Mouse (Mus musculus) intestine, embryonic 15.5 days (tissue): Measurements from ENCODE around the gene Chst7. TPM values are rescaled to one million over a fixed set of nuclear protein-coding genes. Genes with fewer than 3 reads are reported as not detected.

Experiments
- ATAC-seq: fragments of 200-750 bp; cut with Nextera tagmentation; 2 replicates; pipeline ENCODE4 v1.8.0; 2017; ENCODE audit warnings: moderate TSS enrichment, moderate library complexity
- H3K27ac ChIP-seq: fragments of 300-500 bp; sonication (generic); 2 replicates; pipeline ENCODE4 v1.5.1; 2015; ENCODE audit warnings: mild to moderate bottlenecking, inconsistent platforms
- H3K27me3 ChIP-seq: fragments of 300-500 bp; sonication (generic); replicated peaks from 2 replicates; pipeline ENCODE4 v1.6.1; 2015; ENCODE audit warnings: inconsistent platforms
- H3K36me3 ChIP-seq: fragments of 300-500 bp; sonication (generic); 2 replicates; pipeline ENCODE4 v1.6.1; 2015; ENCODE audit warnings: inconsistent platforms
- H3K4me1 ChIP-seq: fragments of 300-500 bp; sonication (generic); replicated peaks from 2 replicates; pipeline ENCODE4 v1.6.1; 2015; ENCODE audit warnings: inconsistent platforms
- H3K4me2 ChIP-seq: fragments of 300-500 bp; sonication (generic); replicated peaks from 2 replicates; pipeline ENCODE4 v1.6.1; 2015; ENCODE audit warnings: mild to moderate bottlenecking, inconsistent platforms
- H3K4me3 ChIP-seq: fragments of 300-500 bp; sonication (generic); replicated peaks from 2 replicates; pipeline ENCODE4 v1.5.1; 2015; ENCODE audit warnings: inconsistent platforms
- H3K9ac ChIP-seq: fragments of 300-500 bp; sonication (generic); 2 replicates; pipeline ENCODE4 v1.6.1; 2015; ENCODE audit warnings: inconsistent platforms
- H3K9me3 ChIP-seq: fragments of 300-500 bp; sonication (generic); 2 replicates; pipeline ENCODE4 v1.6.1; 2016; ENCODE audit warnings: inconsistent platforms
- WGBS: fragments of 180-500 bp; shearing (Covaris S2); methylation state at CpG from one replicate; pipeline ENCODE4 v1.1.7; 2015; 5-methylcytosine and 5-hydroxymethylcytosine counted together
- polyA plus RNA-seq: library from polyadenylated mRNA; unstranded; fragments of >200 nt; fragmentation: Nextera tagmentation; extraction: Ambion mirVana; gene quantifications from 2 replicates; pipeline ENCODE4 v1.2.1, GENCODE M21; 2015

Gene Chst7
- 3.7 TPM in 2 replicates for polyA plus RNA-seq

GRCm38 (mm10) chrX:20059381-20059971, at the start of gene Chst7:
TSS of gene Chst7 (plus strand) at chrX:20059560.
- H3K36me3 ChIP-seq: no peaks in the 10 kb centered on the region
- H3K27ac ChIP-seq: no peak within 1 kb of the TSS
- H3K9ac ChIP-seq: no peak within 1 kb of the TSS
- peak; percentile 96 for ATAC-seq
- H3K4me2 ChIP-seq: peak within 1 kb of the TSS; percentile 83
- H3K27me3 ChIP-seq: 0 out of 2 replicates have a peak, but pooled peaks cover 6% of the 10 kb centered on the region
- H3K4me3 ChIP-seq: peak within 1 kb of the TSS; percentile 44
- WGBS: 25% methylated on average over 40 of the region's 40 CpGs
- H3K4me1 ChIP-seq: no peaks in the 10 kb centered on the region
- no peaks in the 10 kb centered on the region for H3K9me3 ChIP-seq

DNA sequence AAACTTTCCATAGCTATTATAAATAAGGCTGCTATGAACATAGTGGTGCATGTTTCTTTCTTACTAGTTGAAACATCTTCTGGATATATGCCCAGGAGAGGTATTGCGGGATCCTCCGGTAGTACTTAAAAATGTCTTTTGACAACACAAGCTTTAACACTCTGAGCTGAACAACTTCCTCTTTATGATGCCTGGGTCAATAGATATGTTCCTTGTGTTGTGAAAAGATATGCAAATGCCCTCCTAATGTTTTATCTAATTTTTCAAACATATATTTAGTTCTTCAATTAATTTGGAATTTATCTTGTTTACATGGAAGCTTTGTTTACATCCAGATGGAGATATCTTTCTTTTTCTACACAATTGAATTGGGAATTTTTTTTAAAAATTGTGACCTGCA, 47.1 kb upstream of the Chst7 start:
- H3K4me2 ChIP-seq: no peak overlapping the region
- no peak for ATAC-seq
- H3K36me3 ChIP-seq: no peaks in the 10 kb centered on the region
- H3K27me3 ChIP-seq: no peaks in the 10 kb centered on the region
- no peak overlapping the region for H3K9ac ChIP-seq
- H3K9me3 ChIP-seq: no peaks in the 10 kb centered on the region
- no peak overlapping the region for H3K4me3 ChIP-seq
- WGBS: 95% methylated on average over 2 of the region's 2 CpGs
- H3K27ac ChIP-seq: no peak overlapping the region
- H3K4me1 ChIP-seq: no peaks in the 10 kb centered on the region

DNA sequence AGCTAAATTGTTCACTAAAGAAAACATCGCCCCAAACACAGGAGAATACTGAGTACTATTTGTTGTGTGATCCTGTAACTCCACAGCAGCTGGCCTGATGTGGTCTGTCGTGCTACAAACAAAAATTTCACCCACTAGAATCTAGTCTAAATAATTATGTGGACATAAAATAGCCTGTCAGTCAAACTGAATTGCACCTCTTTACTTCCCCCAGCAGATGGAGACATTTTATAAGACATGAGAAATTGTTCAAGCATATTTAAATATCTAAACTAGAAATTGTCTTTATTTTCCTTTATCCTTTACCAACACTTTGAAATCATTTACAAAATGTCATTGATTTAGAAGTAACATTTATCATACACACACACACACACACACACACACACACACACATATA, 38.4 kb upstream of the Chst7 start:
- 23% methylated on average over 2 of the region's 2 CpGs for WGBS
- Histone ChIP-seq H3K9ac (no peak overlapping the region), H3K4me2 (no peak overlapping the region), H3K9me3 (no peaks in the 10 kb centered on the region), H3K27me3 (no peaks in the 10 kb centered on the region), H3K36me3 (no peaks in the 10 kb centered on the region), H3K4me1 (no peaks in the 10 kb centered on the region), H3K4me3 (no peak overlapping the region), H3K27ac (no peak overlapping the region)
- no peak for ATAC-seq

DNA sequence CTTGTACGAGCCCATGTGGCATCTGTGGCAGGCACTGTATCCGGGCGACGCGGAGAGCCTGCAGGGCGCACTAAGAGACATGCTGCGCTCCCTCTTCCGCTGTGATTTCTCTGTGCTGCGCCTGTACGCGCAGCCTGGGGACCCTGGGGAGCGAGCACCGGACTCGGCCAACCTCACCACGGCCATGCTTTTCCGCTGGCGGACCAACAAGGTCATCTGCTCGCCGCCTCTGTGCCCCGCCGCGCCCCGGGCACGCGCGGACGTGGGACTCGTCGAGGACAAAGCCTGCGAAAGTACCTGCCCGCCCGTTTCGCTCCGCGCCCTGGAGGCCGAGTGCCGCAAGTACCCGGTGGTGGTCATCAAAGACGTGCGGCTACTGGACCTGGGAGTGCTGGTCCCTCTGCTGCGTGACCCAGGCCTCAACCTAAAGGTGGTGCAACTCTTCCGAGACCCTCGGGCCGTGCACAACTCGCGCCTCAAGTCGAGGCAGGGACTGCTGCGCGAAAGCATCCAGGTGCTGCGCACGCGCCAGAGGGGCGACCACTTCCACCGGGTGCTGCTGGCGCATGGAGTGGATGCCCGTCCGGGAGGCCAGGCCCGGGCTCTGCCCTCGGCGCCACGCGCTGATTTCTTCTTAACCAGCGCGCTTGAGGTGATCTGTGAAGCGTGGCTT, 872 bp downstream of the Chst7 start:
- Histone ChIP-seq H3K9me3 (no peaks in the 10 kb centered on the region), H3K27ac (no peak overlapping the region), H3K4me2 (peak overlapping the region; percentile 83), H3K36me3 (no peaks in the 10 kb centered on the region), H3K4me3 (peak overlapping the region; percentile 44), H3K27me3 (0 out of 2 replicates have a peak, but pooled peaks cover 6% of the 10 kb centered on the region), H3K9ac (no peak overlapping the region), H3K4me1 (no peaks in the 10 kb centered on the region)
- ATAC-seq: peak; percentile 60
- 19% methylated on average over 65 of the region's 65 CpGs for WGBS

DNA sequence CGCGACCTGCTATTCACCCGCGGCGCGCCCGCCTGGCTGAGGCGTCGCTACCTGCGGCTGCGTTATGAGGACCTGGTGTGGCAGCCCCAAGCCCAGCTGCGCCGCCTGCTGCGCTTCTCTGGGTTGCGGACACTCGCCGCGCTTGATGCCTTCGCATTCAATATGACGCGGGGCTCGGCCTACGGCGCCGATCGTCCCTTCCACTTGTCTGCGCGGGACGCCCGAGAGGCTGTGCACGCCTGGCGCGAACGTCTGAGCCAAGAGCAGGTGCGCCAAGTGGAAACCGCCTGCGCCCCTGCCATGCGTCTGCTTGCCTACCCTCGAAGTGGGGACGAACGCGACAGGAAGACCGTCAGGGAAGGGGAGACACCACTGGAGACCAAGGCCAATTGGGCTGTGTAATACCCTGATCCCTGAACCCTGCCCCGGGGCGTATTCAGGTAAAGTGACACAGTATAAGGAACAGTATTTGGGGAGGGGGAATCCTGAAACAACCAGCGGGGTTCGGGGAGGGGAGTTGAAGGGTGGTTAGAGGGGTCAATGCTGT, 1.5 kb downstream of the Chst7 start:
- Histone ChIP-seq H3K9me3 (no peaks in the 10 kb centered on the region), H3K4me1 (no peaks in the 10 kb centered on the region), H3K4me2 (peak overlapping the region; percentile 83), H3K9ac (no peak overlapping the region), H3K36me3 (no peaks in the 10 kb centered on the region), H3K4me3 (peak overlapping the region; percentile 44), H3K27me3 (0 out of 2 replicates have a peak, but pooled peaks cover 6% of the 10 kb centered on the region), H3K27ac (no peak overlapping the region)
- peak; percentile 22; the same call in 1 of the 2 replicates for ATAC-seq
- 26% methylated on average over 47 of the region's 47 CpGs for WGBS

DNA sequence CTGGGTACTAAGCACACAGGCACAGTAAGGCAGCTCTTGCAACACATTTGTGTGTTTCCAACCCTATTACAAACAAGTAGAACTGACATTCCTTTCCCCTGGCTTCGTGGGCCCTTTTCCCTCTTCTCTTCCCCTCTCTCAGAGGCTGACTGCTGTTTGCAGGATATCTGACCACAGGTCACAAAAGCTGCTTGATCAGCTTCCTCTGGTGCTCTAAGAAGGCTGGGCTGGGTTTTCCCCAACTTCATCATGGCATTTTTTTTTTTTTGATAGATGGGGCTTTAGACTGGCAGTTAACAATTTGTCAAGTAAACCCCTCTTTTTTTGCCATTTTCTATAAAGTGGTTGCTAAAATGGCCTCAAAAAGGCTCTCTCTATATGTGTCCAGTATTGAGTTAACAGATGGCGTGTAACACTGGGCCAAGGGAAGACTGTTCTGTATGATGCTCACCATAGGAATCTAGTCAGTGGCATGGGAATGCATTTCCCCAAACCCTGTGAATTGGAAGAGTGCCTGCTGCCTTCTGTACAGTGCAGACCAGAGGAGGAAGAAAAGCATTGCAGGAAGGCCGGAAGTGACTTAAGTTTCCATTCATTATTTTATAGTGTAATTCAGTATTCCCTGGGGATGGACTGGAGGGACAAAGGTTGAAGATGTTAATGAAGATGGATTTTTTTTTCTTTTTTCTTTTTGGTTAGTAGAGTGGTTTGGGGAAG, 2.6 kb downstream of the Chst7 start:
- ATAC-seq: no peak
- Histone ChIP-seq H3K4me2 (no peak overlapping the region), H3K4me3 (no peak overlapping the region), H3K4me1 (no peaks in the 10 kb centered on the region), H3K27me3 (0 out of 2 replicates have a peak, but pooled peaks cover 6% of the 10 kb centered on the region), H3K27ac (no peak overlapping the region), H3K9ac (no peak overlapping the region), H3K9me3 (no peaks in the 10 kb centered on the region), H3K36me3 (no peaks in the 10 kb centered on the region)
- 48% methylated on average over 3 of the region's 3 CpGs for WGBS

DNA sequence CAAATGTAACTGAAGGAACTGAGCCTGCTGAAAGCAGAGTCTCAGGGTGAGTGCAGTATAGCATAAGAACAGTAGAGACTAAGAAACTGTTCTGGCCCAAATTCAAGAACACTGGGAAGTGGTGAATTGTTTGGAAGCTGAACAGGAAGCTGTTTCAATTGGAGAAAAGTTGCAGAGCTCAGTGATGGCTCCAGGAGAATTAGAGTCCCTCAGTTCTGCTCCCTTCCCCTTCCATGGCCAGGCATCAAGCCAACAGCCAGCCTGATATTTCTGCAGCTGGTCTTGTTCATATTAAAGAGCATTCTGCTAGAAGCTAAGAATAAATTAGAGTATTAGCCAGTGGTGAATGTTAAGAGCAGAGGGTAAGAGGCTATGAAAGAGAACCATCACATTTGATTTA, 7.3 kb downstream of the Chst7 start:
- H3K9ac ChIP-seq: no peak overlapping the region
- no peak; the same call in 1 of the 2 replicates for ATAC-seq
- H3K4me3 ChIP-seq: no peak overlapping the region
- H3K4me2 ChIP-seq: no peak overlapping the region
- H3K27ac ChIP-seq: no peak overlapping the region
- no peaks in the 10 kb centered on the region for H3K36me3 ChIP-seq
- no peaks in the 10 kb centered on the region for H3K4me1 ChIP-seq
- no peaks in the 10 kb centered on the region for H3K27me3 ChIP-seq
- no peaks in the 10 kb centered on the region for H3K9me3 ChIP-seq

- Histone ChIP-seq H3K9me3 (no peaks in the 10 kb centered on the region), H3K27me3 (no peaks in the 10 kb centered on the region), H3K36me3 (no peaks in the 10 kb centered on the region), H3K4me3 (no peak overlapping the region), H3K4me2 (no peak overlapping the region), H3K27ac (no peak overlapping the region), H3K4me1 (no peaks in the 10 kb centered on the region), H3K9ac (no peak overlapping the region)
- no peak for ATAC-seq
- 53% methylated on average over 4 of the region's 4 CpGs for WGBS
Measured at GRCm38 (mm10) chrX:20070196-20070595, 10.8 kb downstream of the Chst7 start.

DNA sequence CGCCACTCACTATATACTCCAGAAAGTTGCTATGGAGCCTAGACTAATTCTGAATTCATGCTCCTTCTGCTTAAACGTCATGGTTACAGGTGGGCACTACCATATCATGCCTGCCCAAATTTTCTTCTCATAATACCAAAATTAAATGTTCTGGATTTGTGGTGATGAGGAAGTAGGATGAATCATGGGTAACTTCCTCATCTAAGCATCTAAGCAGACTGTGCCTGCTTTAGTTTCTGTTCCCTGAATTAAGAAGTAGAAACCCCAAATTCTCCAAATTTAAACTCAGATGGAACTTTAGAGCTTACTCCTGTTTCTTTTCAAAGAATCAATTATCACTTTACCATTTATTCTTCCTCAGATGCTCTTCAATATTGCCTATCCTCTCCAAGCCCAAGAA, 58.4 kb downstream of the Chst7 start:
- Histone ChIP-seq H3K4me2 (no peak overlapping the region), H3K9ac (no peak overlapping the region), H3K4me1 (no peaks in the 10 kb centered on the region), H3K4me3 (no peak overlapping the region), H3K27me3 (no peaks in the 10 kb centered on the region), H3K36me3 (no peaks in the 10 kb centered on the region), H3K9me3 (no peaks in the 10 kb centered on the region), H3K27ac (no peak overlapping the region)
- 73% methylated on average over 2 of the region's 2 CpGs for WGBS
- no peak for ATAC-seq

GRCm38 (mm10) chrX:20125481-20125880, 66.1 kb downstream of the Chst7 start:
- Histone ChIP-seq H3K27ac (no peak overlapping the region), H3K36me3 (no peaks in the 10 kb centered on the region), H3K9me3 (no peaks in the 10 kb centered on the region), H3K4me2 (no peak overlapping the region), H3K4me3 (no peak overlapping the region), H3K4me1 (no peaks in the 10 kb centered on the region), H3K27me3 (no peaks in the 10 kb centered on the region), H3K9ac (no peak overlapping the region)
- no peak for ATAC-seq
- WGBS: 57% methylated on average over 2 of the region's 2 CpGs

- H3K4me1 ChIP-seq: no peaks in the 10 kb centered on the region
- no peak for ATAC-seq
- no peaks in the 10 kb centered on the region for H3K9me3 ChIP-seq
- no peaks in the 10 kb centered on the region for H3K27me3 ChIP-seq
- H3K4me3 ChIP-seq: no peak overlapping the region
- H3K9ac ChIP-seq: no peak overlapping the region
- no peak overlapping the region for H3K27ac ChIP-seq
- H3K36me3 ChIP-seq: no peaks in the 10 kb centered on the region
- H3K4me2 ChIP-seq: no peak overlapping the region
Measured at GRCm38 (mm10) chrX:20128951-20129350, 69.6 kb downstream of the Chst7 start.

DNA sequence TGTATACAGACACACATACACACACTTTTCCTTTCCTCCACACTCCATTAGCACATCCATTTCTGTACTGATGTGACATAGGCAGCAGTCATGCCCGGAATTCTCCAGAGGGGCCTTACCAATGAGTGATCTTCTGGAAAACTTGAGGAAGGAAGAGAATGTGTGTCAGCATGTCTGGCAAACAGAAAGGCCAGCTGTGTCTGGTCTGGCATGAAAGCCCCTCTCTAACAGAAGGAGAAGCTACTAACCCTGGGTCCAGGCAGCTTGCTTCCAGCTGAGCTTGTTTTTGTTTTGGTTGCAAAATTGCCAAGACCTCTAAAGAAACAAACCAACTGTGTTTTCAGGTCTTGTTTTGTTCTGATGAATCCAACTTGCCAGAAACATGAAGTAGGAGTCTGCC, 70.1 kb downstream of the Chst7 start:
- ATAC-seq: no peak
- no peaks in the 10 kb centered on the region for H3K9me3 ChIP-seq
- no peaks in the 10 kb centered on the region for H3K27me3 ChIP-seq

More for the DNA sequence above, 70.1 kb downstream of the Chst7 start:
- Histone ChIP-seq H3K4me2 (no peak overlapping the region), H3K4me3 (no peak overlapping the region), H3K9ac (no peak overlapping the region), H3K36me3 (no peaks in the 10 kb centered on the region), H3K27ac (no peak overlapping the region), H3K4me1 (no peaks in the 10 kb centered on the region)
- 64% methylated on average over 1 of the region's 1 CpGs for WGBS
